Mouse (Mus musculus) intestine, embryonic 15.5 days (tissue): ENCODE data around the gene Slf1. TPM values are rescaled to one million over a fixed set of nuclear protein-coding genes. Genes with fewer than 3 reads are reported as not detected.

ENCODE experiments used
- ATAC-seq: fragments of 200-750 bp; cut with Nextera tagmentation; 2 replicates; pipeline ENCODE4 v1.8.0; 2017; ENCODE audit warnings: moderate TSS enrichment, moderate library complexity
- H3K27ac ChIP-seq: fragments of 300-500 bp; sonication (generic); 2 replicates; pipeline ENCODE4 v1.5.1; 2015; ENCODE audit warnings: mild to moderate bottlenecking, inconsistent platforms
- H3K27me3 ChIP-seq: fragments of 300-500 bp; sonication (generic); replicated peaks from 2 replicates; pipeline ENCODE4 v1.6.1; 2015; ENCODE audit warnings: inconsistent platforms
- H3K36me3 ChIP-seq: fragments of 300-500 bp; sonication (generic); 2 replicates; pipeline ENCODE4 v1.6.1; 2015; ENCODE audit warnings: inconsistent platforms
- H3K4me1 ChIP-seq: fragments of 300-500 bp; sonication (generic); replicated peaks from 2 replicates; pipeline ENCODE4 v1.6.1; 2015; ENCODE audit warnings: inconsistent platforms
- H3K4me2 ChIP-seq: fragments of 300-500 bp; sonication (generic); replicated peaks from 2 replicates; pipeline ENCODE4 v1.6.1; 2015; ENCODE audit warnings: mild to moderate bottlenecking, inconsistent platforms
- H3K4me3 ChIP-seq: fragments of 300-500 bp; sonication (generic); replicated peaks from 2 replicates; pipeline ENCODE4 v1.5.1; 2015; ENCODE audit warnings: inconsistent platforms
- H3K9ac ChIP-seq: fragments of 300-500 bp; sonication (generic); 2 replicates; pipeline ENCODE4 v1.6.1; 2015; ENCODE audit warnings: inconsistent platforms
- H3K9me3 ChIP-seq: fragments of 300-500 bp; sonication (generic); 2 replicates; pipeline ENCODE4 v1.6.1; 2016; ENCODE audit warnings: inconsistent platforms
- WGBS: fragments of 180-500 bp; shearing (Covaris S2); methylation state at CpG from one replicate; pipeline ENCODE4 v1.1.7; 2015; 5-methylcytosine and 5-hydroxymethylcytosine counted together
- polyA plus RNA-seq: library from polyadenylated mRNA; unstranded; fragments of >200 nt; fragmentation: Nextera tagmentation; extraction: Ambion mirVana; gene quantifications from 2 replicates; pipeline ENCODE4 v1.2.1, GENCODE M21; 2015

Slf1 gene
- polyA plus RNA-seq, 1 experiment from 2014 or later = 36.6 TPM

- Histone ChIP-seq H3K36me3 (no peaks in the 10 kb centered on the region), H3K9me3 (no peaks in the 10 kb centered on the region), H3K9ac (no peak overlapping the region), H3K27ac (no peak overlapping the region), H3K4me2 (no peak overlapping the region), H3K4me1 (no peaks in the 10 kb centered on the region), H3K4me3 (no peak overlapping the region), H3K27me3 (no peaks in the 10 kb centered on the region)
- no peak for ATAC-seq
- 74% methylated on average over 3 of the region's 3 CpGs for WGBS
Observed at GRCm38 (mm10) chr13:77049736-77050135, 85.5 kb downstream of the Slf1 start.

GRCm38 (mm10) chr13:77048461-77048860, 86.8 kb downstream of the Slf1 start:
- 59% methylated on average over 1 of the region's 1 CpGs for WGBS
- H3K36me3 ChIP-seq = no peaks in the 10 kb centered on the region

GRCm38 (mm10) chr13:77047179-77047931, 87.9 kb downstream of the Slf1 start:
- H3K27me3 ChIP-seq = no peaks in the 10 kb centered on the region
- H3K9me3 ChIP-seq = no peaks in the 10 kb centered on the region
- H3K27ac ChIP-seq = no peak overlapping the region
- H3K9ac ChIP-seq = no peak overlapping the region
- H3K36me3 ChIP-seq = no peaks in the 10 kb centered on the region
- no peak overlapping the region for H3K4me3 ChIP-seq
- no peak overlapping the region for H3K4me2 ChIP-seq
- H3K4me1 ChIP-seq = no peaks in the 10 kb centered on the region
- 48% methylated on average over 6 of the region's 6 CpGs for WGBS
- ATAC-seq = peak; percentile 58

More at GRCm38 (mm10) chr13:77048461-77048860, 86.8 kb downstream of the Slf1 start:
- peak; percentile 62; the same call in 1 of the 2 replicates for ATAC-seq
- no peak overlapping the region for H3K27ac ChIP-seq
- H3K9me3 ChIP-seq = no peaks in the 10 kb centered on the region
- no peak overlapping the region for H3K4me2 ChIP-seq
- H3K9ac ChIP-seq = no peak overlapping the region
- no peaks in the 10 kb centered on the region for H3K27me3 ChIP-seq
- H3K4me1 ChIP-seq = no peaks in the 10 kb centered on the region
- no peak overlapping the region for H3K4me3 ChIP-seq

- WGBS = 83% methylated on average over 10 of the region's 10 CpGs
- no peak overlapping the region for H3K4me3 ChIP-seq
- ATAC-seq = no peak
- no peaks in the 10 kb centered on the region for H3K9me3 ChIP-seq
- H3K27ac ChIP-seq = no peak overlapping the region
- H3K27me3 ChIP-seq = no peaks in the 10 kb centered on the region
- no peak overlapping the region for H3K9ac ChIP-seq
- no peaks in the 10 kb centered on the region for H3K4me1 ChIP-seq
- H3K4me2 ChIP-seq = no peak overlapping the region
- H3K36me3 ChIP-seq = no peaks in the 10 kb centered on the region
Observed at GRCm38 (mm10) chr13:77046416-77046815, 88.9 kb downstream of the Slf1 start.

GRCm38 (mm10) chr13:77045375-77045774, 89.9 kb downstream of the Slf1 start:
- Histone ChIP-seq H3K27ac (no peak overlapping the region), H3K4me3 (no peak overlapping the region), H3K9ac (no peak overlapping the region), H3K4me2 (no peak overlapping the region), H3K4me1 (no peaks in the 10 kb centered on the region), H3K27me3 (no peaks in the 10 kb centered on the region), H3K9me3 (no peaks in the 10 kb centered on the region), H3K36me3 (no peaks in the 10 kb centered on the region)
- no peak for ATAC-seq
- WGBS = 84% methylated on average over 1 of the region's 1 CpGs

GRCm38 (mm10) chr13:77043375-77043774, 91.9 kb downstream of the Slf1 start:
- Histone ChIP-seq H3K27ac (no peak overlapping the region), H3K4me1 (no peaks in the 10 kb centered on the region), H3K36me3 (no peaks in the 10 kb centered on the region), H3K9ac (no peak overlapping the region), H3K9me3 (no peaks in the 10 kb centered on the region), H3K4me3 (no peak overlapping the region), H3K4me2 (no peak overlapping the region), H3K27me3 (no peaks in the 10 kb centered on the region)
- ATAC-seq = no peak
- 75% methylated on average over 1 of the region's 1 CpGs for WGBS

- Histone ChIP-seq H3K27ac (no peak overlapping the region), H3K27me3 (no peaks in the 10 kb centered on the region), H3K4me3 (no peak overlapping the region), H3K36me3 (no peaks in the 10 kb centered on the region), H3K9ac (no peak overlapping the region), H3K9me3 (no peaks in the 10 kb centered on the region), H3K4me1 (no peaks in the 10 kb centered on the region), H3K4me2 (no peak overlapping the region)
- ATAC-seq = no peak
- WGBS = 62% methylated on average over 5 of the region's 5 CpGs
Observed at GRCm38 (mm10) chr13:77029594-77029993, 105.7 kb downstream of the Slf1 start.

GRCm38 (mm10) chr13:77018851-77019250, 116.4 kb downstream of the Slf1 start:
- Histone ChIP-seq H3K9me3 (no peaks in the 10 kb centered on the region), H3K4me2 (no peak overlapping the region), H3K4me3 (no peak overlapping the region), H3K4me1 (no peaks in the 10 kb centered on the region), H3K9ac (no peak overlapping the region), H3K27ac (no peak overlapping the region), H3K27me3 (no peaks in the 10 kb centered on the region), H3K36me3 (no peaks in the 10 kb centered on the region)
- ATAC-seq = no peak
- 82% methylated on average over 2 of the region's 2 CpGs for WGBS

- no peak for ATAC-seq
- Histone ChIP-seq H3K9me3 (no peaks in the 10 kb centered on the region), H3K9ac (no peak overlapping the region), H3K27ac (no peak overlapping the region), H3K4me1 (no peaks in the 10 kb centered on the region), H3K27me3 (no peaks in the 10 kb centered on the region), H3K36me3 (no peaks in the 10 kb centered on the region), H3K4me3 (no peak overlapping the region), H3K4me2 (no peak overlapping the region)
- WGBS = 57% methylated on average over 1 of the region's 1 CpGs
Observed at GRCm38 (mm10) chr13:77003684-77004083, 131.6 kb downstream of the Slf1 start.

- Histone ChIP-seq H3K36me3 (no peaks in the 10 kb centered on the region), H3K27ac (no peak overlapping the region), H3K9ac (no peak overlapping the region), H3K27me3 (no peaks in the 10 kb centered on the region), H3K4me3 (no peak overlapping the region), H3K9me3 (no peaks in the 10 kb centered on the region), H3K4me2 (no peak overlapping the region), H3K4me1 (no peaks in the 10 kb centered on the region)
- ATAC-seq = no peak
- WGBS = 79% methylated on average over 3 of the region's 3 CpGs
Observed at GRCm38 (mm10) chr13:77002628-77003027, 132.6 kb downstream of the Slf1 start.

Other genes starting within 250 kb of the Slf1 start
- gene 2210408I21Rik, start 67 bp upstream of the Slf1 start, polyA plus RNA-seq = 5.6 and 6.0 TPM in 2 replicates